Mouse (Mus musculus) layer of hippocampus, postnatal 10 days (tissue): Measurements from ENCODE around the gene Rock2. TPM values are rescaled to one million over a fixed set of nuclear protein-coding genes. Genes with fewer than 3 reads are reported as not detected.
A peak's percentile ranks its signal among the peaks of the same experiment; 100 is the strongest.
"Not testable (repeated sequence)": the region's sequence is repeated elsewhere in the genome, so short reads cannot be mapped to it uniquely, and the experiment has no call there.

Experiments
- DNase-seq, 2 experiments: peaks; one replicate each; pipeline ENCODE4 v3.0.0; 2021; ENCODE audit warnings: low spot score in 2 of 2
- total RNA-seq, 2 experiments: library from RNA; stranded (reverse); gene quantifications; 2 replicates each; pipeline ENCODE4 v1.2.3; 2021

Gene Rock2
- total RNA-seq, 2 experiments from 2014 or later = 79.1 to 79.4 TPM

GRCm38 (mm10) chr12:16999146-16999545, 104.5 kb downstream of the Rock2 start:
- no peak for DNase-seq

DNA sequence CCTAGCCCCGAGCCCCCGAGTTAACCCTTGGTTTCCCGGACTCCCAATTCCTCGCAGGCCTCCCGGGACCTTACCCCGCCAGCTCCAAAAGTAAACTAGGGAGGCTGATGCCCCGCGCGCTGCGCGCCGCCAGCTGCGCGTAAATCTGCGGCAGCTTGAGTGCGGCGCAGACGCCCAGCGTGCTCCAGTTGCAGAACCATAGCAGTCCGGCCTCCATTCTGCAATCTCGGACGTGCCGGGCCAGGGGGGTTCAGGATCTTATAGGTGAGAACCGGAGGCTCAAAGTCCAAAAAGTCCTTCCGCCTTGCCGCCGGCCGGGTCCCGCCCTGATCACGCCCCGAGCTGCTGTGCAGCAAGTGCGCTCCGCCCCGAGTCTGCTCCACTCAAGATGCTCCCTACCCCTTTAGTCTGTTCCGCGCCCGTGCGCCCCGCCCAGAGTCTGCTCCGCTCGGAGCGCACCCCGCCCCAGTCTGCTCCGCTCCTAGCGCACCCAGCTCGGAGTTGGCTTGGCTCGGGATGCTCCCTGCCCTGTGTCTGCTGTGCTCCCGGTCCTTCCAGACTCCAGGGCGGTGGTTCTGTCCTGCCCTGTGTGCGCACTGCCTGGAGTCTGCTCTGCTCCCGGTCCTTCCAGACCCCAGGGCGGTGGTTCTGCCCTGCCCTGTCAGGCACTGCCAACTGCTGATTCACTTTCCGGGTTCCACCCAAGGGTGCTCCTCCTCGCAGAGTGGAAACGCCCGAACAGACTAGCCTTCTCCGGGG, 105.2 kb downstream of the Rock2 start, which contains the start of gene Pqlc3:
Gene Pqlc3 (minus strand): TSS at position 670 of the 759 bp plus-strand sequence.
- peak; percentile 53 to 65 for DNase-seq

GRCm38 (mm10) chr12:17000628-17001027, 105.9 kb downstream of the Rock2 start:
- no peak for DNase-seq

GRCm38 (mm10) chr12:17001211-17001610, 106.5 kb downstream of the Rock2 start:
- DNase-seq = no peak

DNA sequence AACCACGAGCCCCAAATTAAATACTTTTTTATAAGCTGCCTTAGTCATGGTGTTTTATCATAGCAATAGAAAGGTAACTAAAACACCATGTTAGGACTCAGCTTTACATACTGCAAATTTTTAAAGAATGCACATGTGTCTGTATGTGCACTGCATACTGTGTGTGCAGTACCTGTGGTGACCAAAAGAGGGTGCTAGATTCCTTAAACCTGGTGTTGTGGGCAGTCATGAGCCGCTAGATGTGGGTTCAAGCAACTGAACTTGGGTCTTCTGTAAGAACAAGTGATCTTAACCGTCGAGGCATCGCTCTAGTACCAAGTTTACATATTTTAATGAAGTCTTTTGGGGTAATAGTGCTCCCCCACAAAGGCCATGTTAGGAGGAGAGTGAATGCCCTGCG, 114.8 kb downstream of the Rock2 start:
- no peak for DNase-seq

- DNase-seq = peak; percentile 76 to 80
These were observed 116.6 kb downstream of the Rock2 start, which contains the start of gene 2410004P03Rik for GRCm38 (mm10) chr12:17011100-17011870. Gene 2410004P03Rik (minus strand): TSS chr12:17011727.

GRCm38 (mm10) chr12:17012067-17012899, 117.6 kb downstream of the Rock2 start:
- DNase-seq = no peak

- no peak for DNase-seq
These were observed 121.0 kb downstream of the Rock2 start for GRCm38 (mm10) chr12:17015711-17016110.

DNA sequence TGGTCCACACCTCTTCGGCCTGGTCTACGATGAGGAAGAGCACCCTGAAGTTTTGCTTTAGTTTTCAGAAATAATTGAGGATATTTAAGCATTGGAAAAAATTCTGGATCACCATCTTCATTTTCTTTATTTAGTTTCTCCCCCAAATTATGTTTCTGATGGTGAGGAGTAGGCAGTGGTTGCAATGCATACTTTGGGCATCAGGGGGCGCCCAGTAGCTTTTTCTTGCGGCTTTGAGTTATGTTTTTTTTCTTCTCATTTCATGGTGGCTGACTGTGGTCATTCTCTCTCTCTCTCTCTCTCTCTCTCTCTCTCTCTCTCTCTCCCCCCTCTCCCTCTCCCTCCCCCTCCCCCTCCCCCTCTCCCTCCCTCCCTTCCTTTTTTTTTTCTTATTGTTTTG, 123.8 kb downstream of the Rock2 start:
- DNase-seq = peak; percentile 75 to 81

DNA sequence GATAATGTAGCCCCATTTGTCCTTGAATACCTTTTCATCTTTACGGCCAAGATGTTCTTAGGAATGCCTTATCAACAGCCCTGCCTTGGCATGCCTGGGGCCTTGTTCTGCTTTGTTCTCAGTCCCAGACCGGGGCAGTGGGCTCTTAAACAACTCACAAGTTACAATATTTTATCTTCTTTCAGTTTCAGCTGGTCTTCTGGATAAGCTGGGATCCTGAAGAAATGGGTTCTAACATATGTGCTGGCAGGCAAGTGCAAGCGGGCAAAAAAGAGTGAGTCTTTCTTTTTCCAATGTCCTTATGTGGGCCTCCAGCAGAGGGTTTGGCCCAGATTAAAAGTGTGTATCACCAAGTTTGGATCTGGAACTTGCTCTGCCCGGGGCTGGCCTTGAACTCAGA, 126.4 kb downstream of the Rock2 start:
- DNase-seq = not testable (repeated sequence)

DNA sequence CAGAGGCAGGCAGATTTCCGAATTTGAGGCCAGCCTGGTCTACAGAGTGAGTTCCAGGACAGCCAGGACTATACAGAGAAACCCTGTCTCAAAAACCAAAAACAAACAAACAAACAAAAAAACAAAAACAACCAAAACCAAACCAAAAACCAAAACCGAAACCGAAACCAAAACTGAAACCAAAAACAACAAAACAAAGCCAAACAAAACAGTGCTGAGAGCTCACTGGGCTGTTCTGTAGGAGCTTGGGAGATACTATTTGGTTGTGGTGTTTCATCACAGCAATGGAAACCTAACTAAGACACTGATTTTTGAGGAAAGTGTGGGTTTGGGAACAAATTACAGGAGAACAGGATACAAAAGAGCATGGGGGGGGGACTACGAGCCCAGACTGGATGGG, 127.5 kb downstream of the Rock2 start:
- no peak for DNase-seq

DNA sequence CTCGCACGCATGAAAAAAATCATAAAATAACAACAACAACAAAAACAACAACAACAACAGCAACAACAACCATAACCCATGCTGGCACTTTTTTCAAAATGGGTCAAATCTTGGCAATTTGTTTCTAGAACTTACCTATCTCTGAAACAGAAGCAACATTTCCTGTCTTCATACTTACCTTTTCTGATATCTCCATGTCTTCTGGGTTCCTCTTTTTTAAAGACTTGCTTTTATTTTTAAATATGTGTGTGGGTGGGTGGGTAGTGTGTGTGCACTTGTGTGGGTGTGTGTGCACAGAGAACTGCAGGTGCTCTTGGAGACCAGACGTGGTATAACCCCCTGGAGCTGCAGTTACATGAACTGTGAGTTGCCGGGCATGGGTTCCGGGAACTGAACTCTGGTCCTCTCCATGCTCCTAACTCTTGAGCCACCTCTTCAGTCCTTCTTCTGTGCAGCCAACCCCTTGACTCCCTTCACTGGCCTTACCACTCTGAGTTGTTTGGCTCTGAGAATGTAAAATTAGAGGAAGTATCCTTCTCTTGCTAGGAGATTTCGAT, 129.9 kb downstream of the Rock2 start:
- DNase-seq = no peak

GRCm38 (mm10) chr12:17032694-17033463, 138.2 kb downstream of the Rock2 start:
- DNase-seq = peak; percentile 87 to 88

DNA sequence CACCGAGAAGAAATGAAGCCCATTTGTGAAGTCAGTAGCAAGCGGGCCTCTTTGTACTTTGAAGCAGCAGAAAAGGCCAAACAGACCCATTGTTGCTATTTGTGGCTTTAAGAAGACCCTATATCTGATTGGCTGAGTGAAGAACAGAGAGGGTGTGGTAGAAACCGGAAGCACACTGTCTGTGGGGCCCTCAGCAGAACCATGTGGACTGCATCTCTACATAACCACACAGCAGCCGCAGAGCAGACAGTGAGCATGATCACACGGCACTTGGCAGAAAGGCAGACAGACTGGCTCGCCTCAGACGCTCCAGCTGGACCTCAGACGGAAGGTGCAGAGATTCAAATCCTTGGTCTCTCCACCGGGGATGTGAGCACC, 138.8 kb downstream of the Rock2 start:
- no peak for DNase-seq

DNA sequence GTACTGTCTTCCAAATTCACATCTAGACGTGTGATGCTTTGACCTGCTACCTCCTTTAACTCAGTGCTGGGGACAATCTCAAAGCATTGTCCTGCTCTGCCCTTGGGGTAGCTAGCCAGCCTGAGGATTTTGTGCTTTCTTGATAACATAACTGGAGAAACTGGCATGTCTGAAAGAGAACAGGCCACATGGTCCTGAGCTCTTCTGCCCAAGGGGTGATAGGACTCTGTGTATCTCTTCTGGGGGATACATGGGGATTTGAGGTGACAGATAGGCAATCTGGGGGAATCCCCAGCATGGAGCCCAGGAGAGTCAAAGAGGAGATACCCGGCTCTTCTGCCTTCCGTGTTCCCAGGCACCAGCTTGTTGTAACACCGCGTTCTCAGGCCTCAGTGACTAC, 140.0 kb downstream of the Rock2 start:
- no peak for DNase-seq

- no peak for DNase-seq
These were observed 140.4 kb downstream of the Rock2 start for GRCm38 (mm10) chr12:17035128-17035527.

- no peak for DNase-seq
These were observed 141.8 kb downstream of the Rock2 start for GRCm38 (mm10) chr12:17036532-17036931.

- peak in 1 of 2 experiments; percentile 40 for DNase-seq
These were observed 142.4 kb downstream of the Rock2 start for GRCm38 (mm10) chr12:17037053-17037610.
